ENCODE assay signal across 8 mouse cellular contexts in genomic region chr7:100931926-100932480, GRCm38 (mm10). TPM values are rescaled to one million over a fixed set of nuclear protein-coding genes. Genes with fewer than 3 reads are reported as not detected.
DNase-seq lines count a peak whose midpoint lies in the region; ATAC-seq and TF ChIP-seq lines count a peak whose summit lies in the region.

Arhgef17 (minus strand) TSS chr7:100932107.

- peak; percentile 85 for ATAC-seq in forebrain, embryonic 16.5 days
- ATAC-seq in limb, embryonic 11.5 days (ENCODE audit: insufficient number of reproducible peaks, low FRiP score, low TSS enrichment, low read depth), result peak; percentile 83

- peak within 1 kb of the TSS; percentile 94 for H3ac ChIP-seq in myocyte (ENCODE audit: control insufficient read depth, insufficient read length)

- H3K27ac ChIP-seq in forebrain, embryonic 16.5 days (ENCODE audit: low read length), result peak within 1 kb of the TSS; percentile 76
- peak within 1 kb of the TSS; percentile 99 for H3K27ac ChIP-seq in hindbrain, embryonic 10.5 days
- peak within 1 kb of the TSS; percentile 99 for H3K27ac ChIP-seq in limb, embryonic 11.5 days (replicated peaks; ENCODE audit: low read depth, low read length)

- 0% methylated on average over 35 of the region's 35 CpGs for WGBS in forebrain, embryonic 16.5 days
- WGBS in hindbrain, embryonic 10.5 days, result under 1% methylated on average over 35 of the region's 35 CpGs
- under 1% methylated on average over 35 of the region's 35 CpGs for WGBS in limb, embryonic 11.5 days

- peak within 1 kb of the TSS; percentile 59 for H3K4me3 ChIP-seq in forebrain, embryonic 16.5 days (replicated peaks; ENCODE audit: low read length)
- peak within 1 kb of the TSS; percentile 85 for H3K4me3 ChIP-seq in hindbrain, embryonic 10.5 days
- peak within 1 kb of the TSS; percentile 85 for H3K4me3 ChIP-seq in limb, embryonic 11.5 days (ENCODE audit: low read depth, low read length)
- H3K4me3 ChIP-seq in myocyte, result peak within 1 kb of the TSS; percentile 75

- no peaks in the 10 kb centered on the region for H3K9me3 ChIP-seq in forebrain, embryonic 16.5 days (ENCODE audit: control insufficient read depth, low read length)
- H3K9me3 ChIP-seq in hindbrain, embryonic 10.5 days, result no peaks in the 10 kb centered on the region
- no peaks in the 10 kb centered on the region for H3K9me3 ChIP-seq in limb, embryonic 11.5 days (ENCODE audit: control insufficient read depth, low read length)

- H3K9ac ChIP-seq in forebrain, embryonic 16.5 days (replicated peaks; ENCODE audit: low read depth, low read length), result peak within 1 kb of the TSS; percentile 70
- peak within 1 kb of the TSS; percentile 87 for H3K9ac ChIP-seq in limb, embryonic 11.5 days (ENCODE audit: low read length)

- peak; percentile 76 for TF ChIP-seq POLR2A in myocyte (IDR thresholded peaks at IDR 0.05; ENCODE audit: insufficient read length, low read depth)

- peaks cover 4% of the 10 kb centered on the region; the same call in 1 of the 2 replicates for H3K27me3 ChIP-seq in forebrain, embryonic 16.5 days (replicated peaks; ENCODE audit: control insufficient read depth, insufficient read depth, low read length)
- H3K27me3 ChIP-seq in hindbrain, embryonic 10.5 days (ENCODE audit: insufficient read depth, poor library complexity, severe bottlenecking), result peaks cover 9% of the 10 kb centered on the region
- H3K27me3 ChIP-seq in limb, embryonic 11.5 days (ENCODE audit: control insufficient read depth, insufficient read depth, low read length), result no peaks in the 10 kb centered on the region
- H3K27me3 ChIP-seq in myocyte (ENCODE audit: control insufficient read depth, insufficient read depth, insufficient read length), result no peaks in the 10 kb centered on the region

- peak within 1 kb of the TSS; percentile 86 for H3K4me2 ChIP-seq in forebrain, embryonic 16.5 days (ENCODE audit: low read length)
- H3K4me2 ChIP-seq in limb, embryonic 11.5 days (ENCODE audit: low read depth, severe bottlenecking), result peak within 1 kb of the TSS; percentile 60
- peak within 1 kb of the TSS; percentile 95 for H3K4me2 ChIP-seq in myocyte (ENCODE audit: low read depth)

- H3K79me2 ChIP-seq in myocyte (ENCODE audit: control insufficient read depth, insufficient read depth), result peaks cover 39% of the 10 kb centered on the region

- peaks cover 44% of the 10 kb centered on the region for H3K4me1 ChIP-seq in forebrain, embryonic 16.5 days (replicated peaks; ENCODE audit: control insufficient read depth, insufficient read depth, low read length)
- peaks cover 61% of the 10 kb centered on the region for H3K4me1 ChIP-seq in hindbrain, embryonic 10.5 days (replicated peaks)
- peaks cover 31% of the 10 kb centered on the region for H3K4me1 ChIP-seq in limb, embryonic 11.5 days (ENCODE audit: control insufficient read depth, insufficient read depth, low read length)

- no peak for DNase-seq in frontal cortex, adult 2 months (ENCODE audit: extremely low spot score in 1 of 2, low spot score in 1 of 2)
- DNase-seq in frontal cortex, postnatal 25 days (ENCODE audit: low spot score in 2 of 2), result no peak
- DNase-seq in adrenal gland, adult 8-10 months, result no peak
- peak; percentile 93 for DNase-seq in hindbrain, embryonic 10.5 days (ENCODE audit: low spot score)
- peak; percentile 89 for DNase-seq in limb, embryonic 11.5 days (ENCODE audit: low spot score)
- no peak for DNase-seq in right cerebral cortex, postnatal 25 days

- no peaks in the 10 kb centered on the region for H3K36me3 ChIP-seq in forebrain, embryonic 16.5 days (ENCODE audit: control insufficient read depth, insufficient read depth)
- H3K36me3 ChIP-seq in hindbrain, embryonic 10.5 days, result peaks cover 9% of the 10 kb centered on the region
- H3K36me3 ChIP-seq in limb, embryonic 11.5 days (ENCODE audit: control insufficient read depth, insufficient read depth, low read length), result no peaks in the 10 kb centered on the region
- H3K36me3 ChIP-seq in myocyte (ENCODE audit: control insufficient read depth, insufficient read depth), result no peaks in the 10 kb centered on the region

TF ChIP-seq in myocyte, 11 proteins besides CTCF, POLR2A, EP300 and RAD21:
- TF ChIP-seq MAX (IDR thresholded peaks at IDR 0.05; ENCODE audit: low read depth) (no peak), POLR2AphosphoS2 (IDR thresholded peaks at IDR 0.05; ENCODE audit: insufficient read length, low read depth) (peak; percentile 60), MYOG (IDR thresholded peaks at IDR 0.05; ENCODE audit: control insufficient read depth in 1 of 3, insufficient read depth in 1 of 3, insufficient read length in 2 of 3, low read depth in 2 of 3) (no peak)

RNA-seq across cellular contexts. Expression of gene Arhgef17, which starts in this region (rescaled TPM):
- 74.9 and 86.0 TPM in 2 replicates for polyA plus RNA-seq in frontal cortex, adult 2 months (2012; rRNA removed)
- 100 to 1,000 TPM in 3 of 4 experiments, 10 to 100 TPM in 1; 95.8 to 118 (median 108) TPM for total RNA-seq in adrenal gland, adult 8-10 months (2022)
- polyA plus RNA-seq in forebrain, embryonic 16.5 days (2015; fragmentation: Nextera tagmentation; extraction: Ambion mirVana), result 8.5 and 10.2 TPM in 2 replicates
- polyA plus RNA-seq in hindbrain, embryonic 10.5 days (2016; fragmentation: Nextera tagmentation; extraction: Ambion mirVana), result 6.7 and 8.2 TPM in 2 replicates
- polyA plus RNA-seq in limb, embryonic 11.5 days (2014; fragmentation: Nextera tagmentation; extraction: Ambion mirVana), result 12.6 and 13.6 TPM in 2 replicates
- polyA plus RNA-seq in myocyte (2012; fragmentation: generic; extraction: Trizol), result 24.7 TPM

Comparison
In these comparisons a context has a peak if more than half of its experiments do, and no peak if none do; other contexts are left out.
1. DNase-seq: peak in hindbrain, embryonic 10.5 days (single experiment) and limb, embryonic 11.5 days (single experiment); none in frontal cortex, adult 2 months (0 of 2), frontal cortex, postnatal 25 days (0 of 2), adrenal gland, adult 8-10 months (single experiment) and right cerebral cortex, postnatal 25 days (single experiment).
2. Peak in every context shown above with its lines, with median percentiles within 50 percentile points of each other: H3K27ac ChIP-seq, H3K4me2 ChIP-seq and H3K4me3 ChIP-seq.